Mouse (Mus musculus): ENCODE measurements around the gene Psmb1. TPM values are rescaled to one million over a fixed set of nuclear protein-coding genes. Genes with fewer than 3 reads are reported as not detected.

Psmb1 gene
- polyA plus RNA-seq, 1 experiment from 2014 or later: 286 TPM

GRCm38 (mm10) chr17:15528887-15529286 lies 29.3 kb upstream of the Psmb1 start:
- H3K4me3 ChIP-seq (ENCODE audit: low read depth, low read length): no peak overlapping the region
- peaks cover 8% of the 10 kb centered on the region for H3K36me3 ChIP-seq (ENCODE audit: control insufficient read depth, insufficient read depth, low read length)
- H3K27ac ChIP-seq (replicated peaks; ENCODE audit: low read depth, low read length): no peak overlapping the region
- no peak overlapping the region for H3K4me2 ChIP-seq (ENCODE audit: low read depth, severe bottlenecking)
- WGBS: 80% methylated on average over 2 of the region's 2 CpGs
- no peaks in the 10 kb centered on the region for H3K9me3 ChIP-seq (ENCODE audit: control insufficient read depth, low read length)
- ATAC-seq (ENCODE audit: insufficient number of reproducible peaks, low FRiP score, low TSS enrichment, low read depth) (no peak), DNase-seq (ENCODE audit: low spot score) (no peak)
- H3K4me1 ChIP-seq (ENCODE audit: control insufficient read depth, insufficient read depth, low read length): 0 out of 2 replicates have a peak, but pooled peaks cover 2% of the 10 kb centered on the region
- no peak overlapping the region for H3K9ac ChIP-seq (ENCODE audit: low read length)
- no peaks in the 10 kb centered on the region for H3K27me3 ChIP-seq (ENCODE audit: control insufficient read depth, insufficient read depth, low read length)

- H3K27ac ChIP-seq (replicated peaks; ENCODE audit: low read depth, low read length): no peak overlapping the region
- peaks cover 8% of the 10 kb centered on the region for H3K36me3 ChIP-seq (ENCODE audit: control insufficient read depth, insufficient read depth, low read length)
- DNase-seq (ENCODE audit: low spot score) (no peak), ATAC-seq (ENCODE audit: insufficient number of reproducible peaks, low FRiP score, low TSS enrichment, low read depth) (no peak)
- no peaks in the 10 kb centered on the region for H3K27me3 ChIP-seq (ENCODE audit: control insufficient read depth, insufficient read depth, low read length)
- peak overlapping the region; percentile 70 for H3K4me2 ChIP-seq (ENCODE audit: low read depth, severe bottlenecking)
- 0 out of 2 replicates have a peak, but pooled peaks cover 2% of the 10 kb centered on the region for H3K4me1 ChIP-seq (ENCODE audit: control insufficient read depth, insufficient read depth, low read length)
- H3K4me3 ChIP-seq (ENCODE audit: low read depth, low read length): peak overlapping the region; percentile 71
- 56% methylated on average over 3 of the region's 3 CpGs for WGBS
- H3K9me3 ChIP-seq (ENCODE audit: control insufficient read depth, low read length): no peaks in the 10 kb centered on the region
- H3K9ac ChIP-seq (ENCODE audit: low read length): peak overlapping the region; percentile 65; the same call in 1 of the 2 replicates
Observed at GRCm38 (mm10) chr17:15527811-15528136, 28.2 kb upstream of the Psmb1 start.

GRCm38 (mm10) chr17:15526986-15527810 lies 27.6 kb upstream of the Psmb1 start, which contains the start of gene Pdcd2:
Pdcd2 (minus strand) TSS chr17:15527301.
- DNase-seq (ENCODE audit: low spot score) (peak; percentile 97), ATAC-seq (ENCODE audit: insufficient number of reproducible peaks, low FRiP score, low TSS enrichment, low read depth) (peak; percentile 98)
- no peaks in the 10 kb centered on the region for H3K27me3 ChIP-seq (ENCODE audit: control insufficient read depth, insufficient read depth, low read length)
- H3K4me2 ChIP-seq (ENCODE audit: low read depth, severe bottlenecking): peak within 1 kb of the TSS; percentile 70
- H3K4me3 ChIP-seq (ENCODE audit: low read depth, low read length): peak within 1 kb of the TSS; percentile 71
- 1% methylated on average over 54 of the region's 55 CpGs for WGBS
- 0 out of 2 replicates have a peak, but pooled peaks cover 2% of the 10 kb centered on the region for H3K4me1 ChIP-seq (ENCODE audit: control insufficient read depth, insufficient read depth, low read length)
- peak within 1 kb of the TSS; percentile 63 for H3K27ac ChIP-seq (replicated peaks; ENCODE audit: low read depth, low read length)
- peak within 1 kb of the TSS; percentile 65 for H3K9ac ChIP-seq (ENCODE audit: low read length)
- no peaks in the 10 kb centered on the region for H3K9me3 ChIP-seq (ENCODE audit: control insufficient read depth, low read length)
- H3K36me3 ChIP-seq (ENCODE audit: control insufficient read depth, insufficient read depth, low read length): peaks cover 8% of the 10 kb centered on the region

- 15% methylated on average over 10 of the region's 10 CpGs for WGBS
- ATAC-seq (ENCODE audit: insufficient number of reproducible peaks, low FRiP score, low TSS enrichment, low read depth) (no peak), DNase-seq (ENCODE audit: low spot score) (no peak)
- H3K27me3 ChIP-seq (ENCODE audit: control insufficient read depth, insufficient read depth, low read length): no peaks in the 10 kb centered on the region
- peak overlapping the region; percentile 65 for H3K9ac ChIP-seq (ENCODE audit: low read length)
- no peak overlapping the region for H3K27ac ChIP-seq (replicated peaks; ENCODE audit: low read depth, low read length)
- peaks cover 10% of the 10 kb centered on the region for H3K36me3 ChIP-seq (ENCODE audit: control insufficient read depth, insufficient read depth, low read length)
- H3K9me3 ChIP-seq (ENCODE audit: control insufficient read depth, low read length): no peaks in the 10 kb centered on the region
- 0 out of 2 replicates have a peak, but pooled peaks cover 2% of the 10 kb centered on the region for H3K4me1 ChIP-seq (ENCODE audit: control insufficient read depth, insufficient read depth, low read length)
- peak overlapping the region; percentile 71 for H3K4me3 ChIP-seq (ENCODE audit: low read depth, low read length)
- H3K4me2 ChIP-seq (ENCODE audit: low read depth, severe bottlenecking): peak overlapping the region; percentile 70
Observed at GRCm38 (mm10) chr17:15526304-15526703, 26.8 kb upstream of the Psmb1 start.

- Histone ChIP-seq H3K4me3 (ENCODE audit: low read depth, low read length) (no peak overlapping the region), H3K4me2 (ENCODE audit: low read depth, severe bottlenecking) (no peak overlapping the region), H3K4me1 (ENCODE audit: control insufficient read depth, insufficient read depth, low read length) (no peaks in the 10 kb centered on the region), H3K9ac (ENCODE audit: low read length) (no peak overlapping the region), H3K9me3 (ENCODE audit: control insufficient read depth, low read length) (no peaks in the 10 kb centered on the region), H3K27ac (replicated peaks; ENCODE audit: low read depth, low read length) (no peak overlapping the region), H3K27me3 (ENCODE audit: control insufficient read depth, insufficient read depth, low read length) (no peaks in the 10 kb centered on the region), H3K36me3 (ENCODE audit: control insufficient read depth, insufficient read depth, low read length) (peaks cover 31% of the 10 kb centered on the region; the same call in 1 of the 2 replicates)
- DNase-seq (ENCODE audit: low spot score) (no peak), ATAC-seq (ENCODE audit: insufficient number of reproducible peaks, low FRiP score, low TSS enrichment, low read depth) (no peak)
- WGBS: 96% methylated on average over 1 of the region's 1 CpGs
Observed at GRCm38 (mm10) chr17:15518766-15519165, 19.2 kb upstream of the Psmb1 start.

GRCm38 (mm10) chr17:15518186-15518585 lies 18.6 kb upstream of the Psmb1 start:
- Histone ChIP-seq H3K4me1 (ENCODE audit: control insufficient read depth, insufficient read depth, low read length) (no peaks in the 10 kb centered on the region), H3K4me2 (ENCODE audit: low read depth, severe bottlenecking) (no peak overlapping the region), H3K36me3 (ENCODE audit: control insufficient read depth, insufficient read depth, low read length) (peaks cover 31% of the 10 kb centered on the region; the same call in 1 of the 2 replicates), H3K27me3 (ENCODE audit: control insufficient read depth, insufficient read depth, low read length) (no peaks in the 10 kb centered on the region), H3K9ac (ENCODE audit: low read length) (no peak overlapping the region), H3K9me3 (ENCODE audit: control insufficient read depth, low read length) (no peaks in the 10 kb centered on the region), H3K27ac (replicated peaks; ENCODE audit: low read depth, low read length) (no peak overlapping the region), H3K4me3 (ENCODE audit: low read depth, low read length) (no peak overlapping the region)
- WGBS: 91% methylated on average over 5 of the region's 5 CpGs
- no peak for DNase-seq (ENCODE audit: low spot score)
- ATAC-seq (ENCODE audit: insufficient number of reproducible peaks, low FRiP score, low TSS enrichment, low read depth): no peak

- H3K36me3 ChIP-seq (ENCODE audit: control insufficient read depth, insufficient read depth, low read length): peaks cover 33% of the 10 kb centered on the region; the same call in 1 of the 2 replicates
- no peak overlapping the region for H3K9ac ChIP-seq (ENCODE audit: low read length)
- no peaks in the 10 kb centered on the region for H3K27me3 ChIP-seq (ENCODE audit: control insufficient read depth, insufficient read depth, low read length)
- H3K4me1 ChIP-seq (ENCODE audit: control insufficient read depth, insufficient read depth, low read length): no peaks in the 10 kb centered on the region
- no peak overlapping the region for H3K4me3 ChIP-seq (ENCODE audit: low read depth, low read length)
- 87% methylated on average over 5 of the region's 5 CpGs for WGBS
- H3K4me2 ChIP-seq (ENCODE audit: low read depth, severe bottlenecking): no peak overlapping the region
- DNase-seq (ENCODE audit: low spot score) (no peak), ATAC-seq (ENCODE audit: insufficient number of reproducible peaks, low FRiP score, low TSS enrichment, low read depth) (no peak)
- no peaks in the 10 kb centered on the region for H3K9me3 ChIP-seq (ENCODE audit: control insufficient read depth, low read length)
- H3K27ac ChIP-seq (replicated peaks; ENCODE audit: low read depth, low read length): no peak overlapping the region
Observed at GRCm38 (mm10) chr17:15517776-15518175, 18.2 kb upstream of the Psmb1 start.

- no peak overlapping the region for H3K9ac ChIP-seq (ENCODE audit: low read length)
- peaks cover 37% of the 10 kb centered on the region for H3K36me3 ChIP-seq (ENCODE audit: control insufficient read depth, insufficient read depth, low read length)
- no peak overlapping the region for H3K4me2 ChIP-seq (ENCODE audit: low read depth, severe bottlenecking)
- H3K27me3 ChIP-seq (ENCODE audit: control insufficient read depth, insufficient read depth, low read length): no peaks in the 10 kb centered on the region
- no peak for DNase-seq (ENCODE audit: low spot score)
- H3K27ac ChIP-seq (replicated peaks; ENCODE audit: low read depth, low read length): no peak overlapping the region
- no peak for ATAC-seq (ENCODE audit: insufficient number of reproducible peaks, low FRiP score, low TSS enrichment, low read depth)
- WGBS: 87% methylated on average over 2 of the region's 2 CpGs
- H3K4me3 ChIP-seq (ENCODE audit: low read depth, low read length): no peak overlapping the region
- H3K9me3 ChIP-seq (ENCODE audit: control insufficient read depth, low read length): no peaks in the 10 kb centered on the region
- no peaks in the 10 kb centered on the region for H3K4me1 ChIP-seq (ENCODE audit: control insufficient read depth, insufficient read depth, low read length)
Observed at GRCm38 (mm10) chr17:15510694-15511093, 11.1 kb upstream of the Psmb1 start.
